Mouse (Mus musculus): ENCODE data around the gene B3gat2.

B3gat2 gene

DNA sequence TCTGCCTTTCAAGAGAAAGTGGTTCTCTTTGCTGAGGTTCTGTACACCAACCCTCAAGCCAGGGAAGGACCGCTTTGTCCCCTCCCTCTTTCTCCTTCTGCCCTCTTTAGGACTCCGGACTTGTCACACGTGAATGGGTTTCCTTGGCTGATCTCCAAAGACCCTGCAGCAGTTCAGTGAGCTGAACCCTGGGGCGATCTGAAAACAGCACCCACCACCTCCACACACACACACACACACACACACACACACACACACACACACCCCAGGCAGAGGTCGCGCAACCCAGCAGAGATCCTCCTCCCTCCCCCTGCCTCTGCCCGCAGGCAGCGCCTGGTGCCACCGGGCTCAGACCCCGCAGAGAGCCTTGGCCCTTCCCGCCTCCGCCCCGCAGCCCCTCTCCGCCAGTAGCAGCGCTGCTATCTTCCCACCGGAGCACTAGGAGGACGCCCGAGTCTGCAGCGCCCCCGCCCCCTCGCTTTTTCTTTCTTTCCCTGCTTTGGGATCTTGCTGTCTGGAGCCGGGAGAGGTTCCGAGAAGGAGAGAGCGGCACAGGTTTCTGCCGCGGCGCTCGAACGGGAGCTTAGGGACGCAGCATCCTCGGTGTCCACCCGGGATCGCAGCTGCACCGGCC, at the start of gene B3gat2:
Gene B3gat2, plus strand, starts transcription at position 252 of the 634 bp plus-strand sequence.
- CTCF ChIA-PET, result interaction anchor here (0.9 to 2.1 kb wide), 2 partner anchors 17 to 43 kb away, joined by 5 to 6 read pairs; no protein-coding TSS in a partner anchor

DNA sequence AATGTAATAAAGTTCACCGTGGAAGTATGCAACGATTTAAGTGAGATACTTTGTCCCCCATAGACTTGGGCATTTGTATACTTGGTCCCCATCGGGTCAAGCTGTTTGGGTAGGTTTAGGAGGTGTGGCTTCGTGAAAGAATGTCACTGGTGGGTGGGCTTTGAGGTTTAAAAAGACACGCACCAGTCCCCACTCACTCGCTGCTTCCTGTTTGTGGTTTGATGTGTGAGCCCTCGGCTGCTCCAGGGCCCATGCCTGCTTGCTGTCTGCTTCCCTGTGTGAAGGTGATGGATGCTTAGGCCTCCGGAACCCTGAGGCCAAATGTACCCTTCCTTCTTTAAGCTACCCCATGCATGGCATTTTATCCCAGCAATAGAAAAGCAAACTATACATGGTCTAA, 41.2 kb upstream of the B3gat2 start:
- CTCF ChIA-PET, result interaction anchor here (1.2 kb wide), 1 partner anchor 43 kb away, joined by 3 read pairs; no protein-coding TSS in a partner anchor

DNA sequence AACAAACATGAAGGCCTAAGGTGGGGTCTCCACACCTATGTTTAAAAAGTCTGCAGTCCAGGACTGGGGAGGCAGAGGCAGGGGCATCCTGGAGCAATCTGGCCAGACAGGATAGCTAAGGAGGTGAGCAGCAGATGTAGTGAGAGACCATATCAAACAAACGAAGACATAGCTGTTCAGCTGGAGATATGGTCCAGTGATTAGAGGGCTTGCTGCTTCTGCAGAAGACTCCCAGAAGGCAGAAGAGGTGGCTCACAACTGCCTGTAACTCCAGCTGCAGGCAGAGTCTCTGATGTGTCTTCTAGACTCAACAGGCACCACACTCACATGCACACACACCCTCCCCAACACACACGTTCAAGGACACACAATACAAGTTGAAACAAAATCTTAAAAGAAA, 40.5 kb upstream of the B3gat2 start:
- CTCF ChIA-PET, result interaction anchor here (1.2 kb wide), 1 partner anchor 42 kb away, joined by 3 read pairs; no protein-coding TSS in a partner anchor

DNA sequence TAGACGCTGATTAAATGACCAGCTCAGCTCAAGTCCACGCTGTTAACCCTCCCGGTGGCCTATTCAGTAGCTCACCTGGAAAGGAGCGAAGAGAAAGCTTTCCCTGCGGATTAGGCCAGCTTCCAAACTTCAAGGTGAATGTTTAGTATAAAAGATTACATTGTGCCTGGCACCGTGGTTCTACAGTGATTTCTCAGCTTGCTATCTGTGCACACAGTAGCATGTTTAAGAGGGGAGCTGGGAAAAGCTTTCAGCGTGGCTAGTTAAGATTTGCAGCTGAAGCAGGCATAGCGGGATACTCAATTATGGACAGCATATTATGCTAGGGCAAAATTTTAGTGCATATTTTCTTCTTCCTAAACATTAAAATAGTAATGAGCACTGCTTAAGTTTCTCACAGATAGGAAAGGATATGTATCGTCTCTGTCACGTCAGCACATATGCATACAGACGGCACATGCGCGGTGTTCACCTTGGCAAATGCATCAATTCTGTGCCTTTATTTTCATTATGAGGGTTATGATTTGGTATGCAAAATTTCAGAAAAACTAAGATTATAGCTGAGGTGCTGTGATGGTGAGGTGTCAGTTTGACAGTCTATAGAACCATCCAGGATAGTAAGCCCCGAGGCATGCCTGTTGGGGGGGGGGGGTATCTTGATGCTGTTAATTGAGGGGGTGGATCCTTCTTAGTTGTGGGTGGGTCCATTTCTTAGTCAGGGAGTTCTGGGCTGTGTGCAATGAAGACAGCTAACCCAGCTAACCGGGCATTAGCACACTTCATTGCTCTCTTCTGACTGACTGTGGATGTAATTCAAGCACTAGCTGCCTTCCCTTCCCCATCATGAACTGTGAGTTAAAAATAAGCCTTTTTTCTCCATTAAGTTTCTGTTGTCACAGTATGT, 38.8 kb upstream of the B3gat2 start:
- CTCF ChIA-PET, result no interaction called here

DNA sequence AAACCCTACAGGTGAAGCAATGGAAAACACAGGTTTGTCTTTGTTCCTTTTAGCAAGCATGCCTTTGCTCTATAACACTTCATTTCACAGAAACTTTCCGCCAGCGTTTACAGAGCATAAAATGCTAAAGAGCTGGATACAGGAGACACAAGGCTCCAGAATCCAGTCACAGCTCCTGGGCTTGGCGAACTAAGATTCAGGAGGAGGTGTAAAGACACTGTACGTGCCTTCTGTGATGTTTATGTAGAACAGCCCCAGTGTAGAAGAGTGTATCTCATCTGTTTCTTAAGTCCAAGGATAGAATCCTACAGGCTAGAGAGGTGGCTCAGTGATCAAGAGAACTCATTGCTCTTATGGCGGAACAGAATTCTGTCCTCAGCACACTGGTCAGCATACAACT, 30.2 kb upstream of the B3gat2 start:
- CTCF ChIA-PET, result no interaction called here

DNA sequence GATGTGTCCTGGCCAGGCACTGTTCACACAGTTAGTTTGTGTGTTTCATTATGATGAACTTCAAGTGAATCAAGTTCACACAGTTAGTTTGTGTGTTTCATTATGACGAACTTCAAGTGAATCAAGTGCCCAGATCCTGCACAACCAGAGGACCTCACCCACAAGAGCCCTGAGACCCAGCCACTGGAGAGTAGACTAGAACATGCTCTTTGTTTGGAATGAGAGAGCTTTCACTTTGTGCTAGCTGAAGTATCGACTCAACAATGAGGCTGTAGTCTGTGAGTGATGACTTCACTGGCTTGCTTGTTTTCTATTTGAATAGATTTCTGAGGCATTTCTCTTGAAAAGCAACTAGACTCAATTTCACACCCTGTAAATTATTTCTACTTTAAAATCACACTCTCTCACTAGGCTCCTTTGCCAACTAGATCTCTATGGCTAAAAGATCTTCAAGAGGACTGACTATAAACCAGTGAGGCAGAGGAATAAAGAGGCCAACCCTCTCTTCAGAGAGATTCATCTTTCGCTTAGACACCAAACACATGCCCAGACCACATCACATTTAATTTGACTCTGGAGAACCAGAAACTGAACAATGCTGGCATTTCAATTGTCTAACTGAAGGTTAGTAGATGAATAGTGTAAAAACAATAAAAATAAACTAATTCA, 10.6 kb upstream of the B3gat2 start:
- CTCF ChIA-PET, result no interaction called here

DNA sequence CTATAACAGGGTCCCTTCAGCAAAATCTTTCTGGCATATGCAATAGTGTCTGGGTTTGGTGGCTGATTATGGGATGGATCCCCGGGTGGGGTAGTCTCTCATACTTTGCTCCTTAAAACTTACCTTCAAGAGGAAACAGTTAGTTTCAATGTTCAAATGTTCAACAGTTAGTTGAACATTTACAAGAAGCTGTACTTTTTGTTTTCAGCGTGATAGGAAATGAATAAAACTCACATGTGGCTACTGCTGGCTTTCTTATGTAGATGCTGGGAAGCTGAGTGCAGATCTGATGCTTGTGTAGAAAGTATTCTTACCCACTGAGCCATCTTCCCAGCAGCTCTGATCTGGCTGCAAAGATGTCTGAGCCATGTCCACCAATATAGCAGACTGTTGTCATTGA, 8.5 kb upstream of the B3gat2 start:
- CTCF ChIA-PET, result no interaction called here

DNA sequence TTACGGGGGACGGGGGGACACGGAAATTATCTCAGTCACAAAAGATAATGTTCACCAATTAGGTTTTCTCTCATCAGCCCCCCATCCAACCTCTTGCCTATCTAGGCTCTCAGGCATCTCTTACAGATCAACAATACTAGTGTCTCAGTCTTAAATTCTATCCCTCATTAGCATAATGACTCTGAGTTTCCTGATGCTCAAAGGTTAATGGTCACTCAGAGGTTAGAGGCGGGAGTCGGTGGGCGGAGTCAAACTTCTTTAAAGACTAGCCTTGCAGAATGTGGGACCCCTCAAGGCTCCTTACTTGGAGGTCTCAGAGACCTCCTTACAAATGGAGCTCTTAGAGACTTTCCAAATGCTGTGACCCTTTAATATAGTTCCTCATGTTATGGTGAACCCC, 8.0 kb upstream of the B3gat2 start:
- CTCF ChIA-PET, result no interaction called here

DNA sequence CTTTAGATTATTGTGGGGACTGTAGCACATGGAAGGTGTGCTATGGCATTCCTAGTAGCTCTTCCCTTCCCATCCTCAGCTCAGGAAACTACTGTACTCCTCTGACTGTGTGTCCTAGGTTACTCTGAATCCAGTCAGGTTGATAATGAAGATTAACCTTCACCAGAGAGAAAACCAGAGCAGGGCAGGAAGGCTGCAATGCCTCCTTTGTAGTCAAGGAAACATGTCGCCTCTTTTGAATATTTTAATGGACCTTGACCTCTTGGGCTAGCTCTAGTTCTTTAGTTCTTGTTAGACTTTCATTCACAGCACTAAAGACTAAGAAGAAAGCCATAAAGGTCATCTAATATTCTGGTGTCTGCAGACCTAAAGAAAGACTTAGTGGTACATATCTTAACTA, 7.2 kb upstream of the B3gat2 start:
- CTCF ChIA-PET, result no interaction called here

DNA sequence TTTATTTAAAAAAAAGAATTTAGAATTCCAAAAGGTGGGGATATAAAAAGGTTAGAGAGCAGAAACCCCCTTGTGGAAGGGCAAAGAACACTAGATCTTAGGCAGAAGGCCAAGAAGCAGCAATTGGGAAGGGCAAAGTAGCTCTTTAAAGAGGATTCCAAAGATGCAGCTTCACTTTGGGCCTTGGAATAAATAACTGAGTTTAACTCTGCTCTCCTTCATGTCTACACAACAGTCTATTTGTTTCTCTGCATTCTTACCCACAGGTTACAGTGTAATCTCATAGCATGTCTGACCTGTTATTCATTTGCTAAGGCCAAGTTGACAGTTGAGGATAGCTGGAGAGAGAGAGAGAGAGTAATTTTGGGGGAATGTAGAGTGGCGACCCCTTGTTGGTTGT, 6.6 kb upstream of the B3gat2 start:
- CTCF ChIA-PET, result no interaction called here

DNA sequence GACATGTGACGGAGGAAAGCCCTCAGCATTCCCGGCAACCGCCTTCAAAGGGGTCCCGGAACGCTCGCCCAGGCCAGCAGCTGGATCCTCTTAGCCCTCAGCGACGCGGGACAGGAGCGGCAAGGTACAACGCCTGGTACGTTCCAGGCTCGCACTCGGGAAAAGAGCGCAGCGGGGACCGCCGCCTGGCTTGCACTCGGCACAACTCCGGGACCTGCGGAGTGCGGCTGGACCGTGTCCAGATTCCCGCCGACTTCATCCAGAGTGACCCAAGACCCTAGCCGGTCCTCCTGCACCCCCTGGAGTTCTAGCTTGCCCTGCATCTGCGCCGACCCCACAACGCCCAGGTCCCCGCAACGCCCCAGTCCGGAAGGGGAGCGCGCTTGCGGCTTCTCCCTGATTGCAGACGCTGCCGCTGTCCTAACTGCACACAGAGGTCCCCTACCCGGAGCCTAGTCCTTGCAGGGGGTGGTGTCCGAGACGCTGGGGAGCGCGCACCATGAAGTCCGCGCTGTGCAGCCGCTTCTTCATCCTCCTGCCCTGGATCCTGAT, 659 bp downstream of the B3gat2 start:
- CTCF ChIA-PET, result interaction anchor here (0.9 to 2.1 kb wide), 3 partner anchors 17 to 57 kb away, joined by 5 to 6 read pairs (median 6); no protein-coding TSS in a partner anchor

DNA sequence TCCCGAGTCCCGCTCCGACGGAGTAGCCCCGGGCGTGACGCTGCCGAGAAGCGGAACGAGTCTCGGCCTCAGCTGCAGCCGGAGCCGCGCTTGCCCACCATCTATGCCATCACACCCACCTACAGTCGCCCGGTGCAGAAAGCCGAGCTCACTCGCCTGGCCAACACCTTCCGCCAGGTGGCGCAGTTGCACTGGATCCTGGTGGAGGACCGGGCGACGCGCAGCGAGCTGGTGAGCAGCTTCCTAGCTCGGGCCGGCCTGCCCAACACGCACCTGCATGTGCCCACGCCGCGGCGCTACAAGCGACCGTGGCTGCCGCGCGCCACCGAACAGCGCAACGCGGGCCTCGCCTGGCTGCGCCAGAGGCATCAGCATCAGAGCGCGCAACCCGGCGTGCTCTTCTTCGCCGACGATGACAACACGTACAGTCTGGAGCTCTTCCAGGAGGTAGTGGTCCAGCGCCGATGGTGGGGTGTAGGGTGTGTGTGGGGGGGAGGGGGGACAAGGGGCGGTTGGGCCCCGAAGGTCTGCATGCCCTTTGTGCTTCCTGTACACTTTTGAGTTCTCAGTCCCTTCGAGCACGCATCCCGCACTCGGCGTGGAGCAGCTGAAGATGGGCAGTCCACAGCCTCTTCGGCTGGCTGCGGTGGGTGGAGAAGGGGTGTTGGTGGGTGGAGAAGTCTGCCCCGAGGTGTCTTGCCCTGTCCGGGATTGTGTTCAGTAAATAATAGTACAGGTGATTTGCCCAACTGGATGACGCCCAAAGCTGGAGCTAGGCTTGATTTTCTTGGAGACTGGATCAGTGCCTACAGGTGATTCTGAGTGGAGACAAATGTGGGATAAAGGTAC, 1.5 kb downstream of the B3gat2 start:
- CTCF ChIA-PET, result interaction anchor here (0.7 to 2.1 kb wide), 5 partner anchors 18 to 316 kb away, joined by 3 to 6 read pairs (median 6); no protein-coding TSS in a partner anchor

DNA sequence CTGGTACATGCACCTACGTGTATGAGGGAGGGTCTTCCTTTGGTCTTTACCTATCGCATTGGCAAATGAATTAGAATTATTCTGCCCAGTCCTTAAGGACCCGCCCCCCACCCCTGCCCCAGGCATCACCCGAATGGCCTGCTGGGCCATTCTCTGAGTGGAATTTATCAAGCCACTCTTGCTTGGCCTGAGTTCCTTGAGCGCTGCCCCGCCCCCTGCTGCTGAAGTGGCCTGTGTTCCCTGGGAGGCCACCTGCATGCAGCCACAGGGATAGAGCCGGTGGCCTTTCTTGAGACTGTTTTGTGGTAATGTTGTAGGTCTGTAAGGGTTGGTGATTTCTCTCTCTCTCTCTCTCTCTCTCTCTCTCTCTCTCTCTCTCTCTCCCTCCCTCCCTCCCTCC, 2.2 kb downstream of the B3gat2 start:
- CTCF ChIA-PET, result interaction anchor here (0.6 to 2.1 kb wide), 5 partner anchors 29 to 865 kb away, joined by 3 to 6 read pairs (median 4); no protein-coding TSS in a partner anchor

DNA sequence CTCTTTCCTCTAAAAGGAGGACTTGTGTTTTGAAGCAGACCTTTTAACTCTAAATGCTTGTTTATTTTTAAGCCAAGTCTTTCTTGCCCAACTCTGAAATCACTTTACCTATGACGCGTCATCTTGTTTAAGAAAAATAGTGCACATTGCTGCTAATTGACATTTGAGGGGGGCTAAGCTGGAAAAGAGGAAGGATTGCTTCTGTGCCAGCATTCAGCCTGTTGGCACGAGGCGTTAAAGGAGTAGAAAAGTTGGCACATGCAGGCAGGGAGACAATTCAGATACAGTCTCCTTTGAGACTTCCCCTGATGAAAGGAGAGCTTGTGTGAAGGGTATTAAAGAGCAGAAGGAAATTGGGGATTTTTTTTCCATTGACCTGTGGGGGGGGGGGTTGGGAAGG, 3.2 kb downstream of the B3gat2 start:
- CTCF ChIA-PET, result interaction anchor here (0.9 kb wide), 1 partner anchor 28 kb away, joined by 3 read pairs; no protein-coding TSS in a partner anchor

DNA sequence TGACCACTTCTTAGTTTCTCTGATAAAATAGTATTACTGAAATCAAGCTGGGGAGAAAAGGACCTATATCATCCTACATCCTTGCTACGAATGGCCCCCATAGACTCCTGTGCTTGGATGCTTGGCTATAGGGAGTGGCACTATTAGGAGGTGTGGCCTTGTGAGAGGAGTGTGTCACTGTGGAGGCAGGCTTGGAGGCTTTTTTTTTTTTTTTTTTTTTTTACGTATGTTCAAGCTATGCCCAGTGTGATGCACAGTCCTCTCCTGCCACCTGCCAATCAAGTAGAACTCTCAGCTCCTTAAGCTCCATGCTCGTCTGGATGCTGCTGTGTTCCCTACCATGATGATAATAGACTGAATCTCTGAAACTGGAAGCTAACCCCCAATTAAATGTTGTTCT, 11.5 kb downstream of the B3gat2 start:
- CTCF ChIA-PET, result interaction anchor here (0.6 kb wide), 1 partner anchor 55 kb away, joined by 3 read pairs; no protein-coding TSS in a partner anchor

DNA sequence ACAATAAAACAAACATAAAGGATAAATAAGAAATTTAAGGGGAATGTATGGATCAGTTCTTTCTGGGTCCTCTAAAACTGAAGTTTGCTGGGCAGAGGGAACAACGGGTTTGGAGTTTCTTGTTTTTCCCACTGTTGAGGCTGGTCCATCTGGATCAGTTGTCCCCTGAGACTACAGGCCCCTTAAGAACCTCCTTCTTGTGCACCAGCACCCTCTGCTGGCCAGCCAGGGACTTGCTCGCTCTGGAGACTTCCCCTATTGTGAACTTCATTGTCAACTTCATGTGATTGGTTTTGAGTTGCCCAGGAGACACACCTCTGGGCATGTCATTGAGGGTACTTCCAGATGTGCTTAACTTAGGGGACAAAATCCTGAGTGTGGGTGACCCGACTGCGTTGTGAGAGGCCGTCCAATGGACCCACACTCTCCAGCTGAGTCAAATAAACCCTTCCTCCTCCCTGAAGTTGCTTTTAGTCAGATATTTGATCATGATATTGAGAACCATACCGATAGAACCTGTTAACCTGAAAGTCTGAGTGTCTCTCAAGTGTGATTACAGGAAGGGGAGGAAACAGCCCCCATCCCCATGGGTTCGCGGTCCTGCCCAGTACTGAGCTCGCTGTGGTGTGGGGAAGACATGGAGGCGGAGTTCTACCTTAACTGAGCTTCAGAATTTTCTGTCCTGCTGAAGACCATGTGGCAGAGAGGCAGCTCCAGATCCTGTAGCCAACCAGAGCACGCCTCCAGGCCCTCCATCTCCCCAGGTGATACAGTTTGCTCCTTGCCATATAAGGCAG, 31.4 kb downstream of the B3gat2 start:
- CTCF ChIA-PET, result interaction anchor here (0.6 to 1.5 kb wide), 3 partner anchors 29 to 87 kb away, joined by 3 to 6 read pairs (median 5); no protein-coding TSS in a partner anchor

DNA sequence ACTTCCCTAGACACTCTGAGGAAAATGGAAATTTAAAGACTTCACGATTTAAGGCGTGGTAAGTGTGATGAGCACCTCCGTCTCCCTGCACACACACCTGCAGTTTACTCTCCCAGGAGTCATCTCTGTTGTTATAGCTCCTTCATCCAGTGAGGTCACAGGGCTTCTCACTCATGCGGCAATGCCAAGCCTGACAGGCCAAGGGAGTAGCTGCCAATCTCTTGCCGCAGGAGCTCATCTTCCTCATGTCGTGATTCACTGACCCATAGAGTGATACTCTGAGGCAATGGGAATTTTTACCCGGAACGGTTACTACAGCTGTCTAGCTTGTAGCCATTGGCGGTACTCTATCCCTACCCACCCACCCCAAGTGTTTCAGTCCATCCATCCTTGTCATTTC, 36.8 kb downstream of the B3gat2 start:
- CTCF ChIA-PET, result no interaction called here

DNA sequence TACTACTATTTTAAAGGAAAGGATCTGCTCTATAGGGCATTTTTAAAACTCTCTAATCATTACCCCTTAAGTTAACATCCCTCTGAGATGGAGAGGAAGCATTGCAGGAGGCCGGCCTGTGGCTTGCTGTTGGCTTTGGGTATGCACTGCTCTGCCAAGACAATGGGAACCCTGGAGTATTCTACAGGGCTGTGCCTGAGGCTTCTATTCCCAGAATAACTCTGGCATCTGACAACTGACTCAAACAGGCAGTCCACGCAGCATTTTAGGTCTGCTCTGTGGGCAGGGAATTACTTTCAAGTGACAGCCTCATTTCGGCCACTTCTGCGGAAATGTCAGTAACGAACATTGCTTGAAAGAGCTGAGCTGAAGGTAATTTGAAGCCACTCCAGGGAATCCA, 60.1 kb downstream of the B3gat2 start:
- CTCF ChIA-PET, result no interaction called here

DNA sequence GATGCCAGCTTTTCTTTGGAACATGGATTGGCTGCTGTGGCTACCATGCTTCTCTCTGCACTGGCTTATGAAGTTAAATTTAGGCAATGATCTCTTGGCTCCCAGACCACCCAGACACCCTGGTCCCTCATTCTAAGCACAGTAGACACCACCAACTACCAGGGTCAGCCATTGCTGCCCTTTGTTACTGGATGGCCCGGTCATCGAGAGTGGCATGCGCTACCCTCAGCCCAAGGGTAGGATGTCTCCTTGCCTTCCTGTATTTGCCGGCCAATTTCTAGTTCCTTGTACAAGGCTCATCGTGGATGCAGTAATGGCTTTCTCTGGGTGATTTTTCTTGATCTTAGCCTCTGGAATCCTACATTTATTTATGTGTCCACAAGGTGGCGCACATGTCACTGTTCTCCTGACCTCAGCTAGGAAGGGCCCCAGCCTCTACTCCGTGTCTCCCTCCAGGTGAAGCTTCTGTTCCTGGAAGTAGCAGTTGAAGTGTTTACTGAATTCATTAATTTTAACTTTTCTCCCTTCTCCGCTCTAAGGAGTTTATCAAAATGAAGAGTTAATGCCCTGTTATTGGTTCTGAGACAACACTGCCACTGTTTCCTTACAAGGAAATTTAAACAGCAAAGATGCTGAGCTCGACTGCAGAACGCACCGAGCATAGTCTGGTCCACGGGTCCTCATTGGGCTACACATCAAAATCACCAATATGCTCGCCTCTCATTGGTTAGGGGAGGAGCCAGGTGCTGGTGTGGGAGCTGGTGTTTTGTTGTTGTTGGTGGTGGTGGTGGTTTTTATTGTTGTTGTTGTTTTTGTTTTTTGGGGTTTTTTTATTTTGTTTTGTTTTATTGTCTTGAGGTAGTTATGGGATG, 65.6 kb downstream of the B3gat2 start:
- CTCF ChIA-PET, result interaction anchor here (0.5 kb wide), 1 partner anchor 42 kb away, joined by 8 read pairs; no protein-coding TSS in a partner anchor
